Mouse (Mus musculus): ENCODE results near the gene Eddm3b. TPM values are rescaled to one million over a fixed set of nuclear protein-coding genes. Genes with fewer than 3 reads are reported as not detected.
"Not testable (repeated sequence)": the region's sequence is repeated elsewhere in the genome, so short reads cannot be mapped to it uniquely, and the experiment has no call there.

Eddm3b gene
- polyA plus RNA-seq, 1 experiment from 2014 or later: not detected

DNA sequence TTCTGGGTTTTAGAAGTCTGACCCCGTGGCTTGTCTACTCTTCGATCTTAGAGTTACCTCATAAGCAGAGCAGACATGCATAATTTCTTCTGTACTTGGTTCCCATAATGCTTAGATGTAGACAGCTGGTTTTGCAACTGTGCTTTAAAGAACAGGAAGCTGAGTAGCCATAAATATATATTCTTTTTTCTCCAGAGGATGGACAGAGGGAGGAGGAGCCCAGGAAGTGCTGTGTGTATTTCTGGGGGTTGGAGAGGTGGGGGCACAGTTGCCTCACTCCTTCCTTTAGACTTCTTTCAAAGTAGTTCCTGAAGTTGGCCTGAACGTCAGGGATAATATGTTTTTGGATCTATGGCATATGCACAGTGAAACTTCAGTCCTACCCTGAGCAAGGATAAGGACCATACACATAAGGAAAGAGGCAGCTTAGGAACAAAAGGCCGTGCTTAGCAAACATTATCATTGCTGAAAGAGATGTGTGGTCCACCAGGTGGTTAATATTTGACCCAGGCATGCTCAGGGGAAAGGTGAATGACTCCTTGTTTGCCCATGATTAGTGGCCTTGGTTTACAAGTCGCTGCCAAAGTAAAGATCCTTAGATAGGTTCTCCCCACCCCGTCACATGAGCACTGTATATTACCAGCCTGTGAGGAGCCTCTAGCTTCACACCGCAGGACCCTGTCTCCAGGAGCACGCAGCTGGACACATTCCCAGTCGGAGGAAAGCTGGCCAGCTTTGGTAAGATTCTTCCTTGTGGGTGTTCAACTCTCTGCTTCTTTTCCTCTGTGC lies 18.3 kb upstream of the Eddm3b start:
- 67% methylated on average over 9 of the region's 9 CpGs for WGBS
- Histone ChIP-seq H3K27ac (replicated peaks) (no peak overlapping the region), H3K9ac (replicated peaks) (no peak overlapping the region), H3K36me3 (no peaks in the 10 kb centered on the region), H3K4me1 (peaks cover 12% of the 10 kb centered on the region; the same call in 1 of the 2 replicates), H3K27me3 (replicated peaks) (no peaks in the 10 kb centered on the region), H3K4me2 (no peak overlapping the region), H3K4me3 (replicated peaks) (no peak overlapping the region), H3K9me3 (replicated peaks) (no peaks in the 10 kb centered on the region)
- ATAC-seq (ENCODE audit: low FRiP score): no peak

DNA sequence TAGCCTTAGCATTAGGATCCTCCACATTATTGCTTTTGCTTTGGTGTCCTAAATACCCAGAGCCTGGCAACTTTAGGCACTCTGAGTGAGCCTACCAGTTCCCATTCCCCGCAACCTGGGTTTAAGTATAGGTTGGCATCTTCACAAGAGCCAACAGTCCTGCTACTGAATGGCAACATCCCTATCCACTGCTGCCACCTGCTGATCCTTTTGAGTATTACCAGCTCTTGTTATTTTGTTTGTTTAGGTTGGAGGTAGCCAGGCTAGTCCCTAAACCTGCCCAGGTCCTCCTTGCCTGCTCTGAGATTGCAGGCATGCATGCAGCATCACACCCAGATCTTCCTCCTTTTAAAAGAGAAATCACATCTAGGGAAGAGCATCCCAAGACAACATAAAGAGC lies 15.9 kb upstream of the Eddm3b start:
- H3K4me2 ChIP-seq; H3K27ac ChIP-seq (replicated peaks); H3K27me3 ChIP-seq (replicated peaks); H3K9ac ChIP-seq (replicated peaks); H3K4me3 ChIP-seq (replicated peaks); H3K36me3 ChIP-seq; H3K9me3 ChIP-seq (replicated peaks); H3K4me1 ChIP-seq: not testable (repeated sequence)
- ATAC-seq (ENCODE audit: low FRiP score): peak; percentile 69; the same call in 1 of the 2 replicates
- WGBS: 29% methylated on average over 1 of the region's 1 CpGs

- Histone ChIP-seq H3K9ac (replicated peaks) (no peak overlapping the region), H3K9me3 (replicated peaks) (no peaks in the 10 kb centered on the region), H3K27me3 (replicated peaks) (no peaks in the 10 kb centered on the region), H3K36me3 (no peaks in the 10 kb centered on the region), H3K4me1 (no peaks in the 10 kb centered on the region), H3K27ac (replicated peaks) (no peak overlapping the region), H3K4me2 (no peak overlapping the region), H3K4me3 (replicated peaks) (no peak overlapping the region)
- ATAC-seq (ENCODE audit: low FRiP score): no peak
- 97% methylated on average over 11 of the region's 11 CpGs for WGBS
Observed at GRCm38 (mm10) chr14:51098921-51099320, 15.3 kb upstream of the Eddm3b start.

- no peaks in the 10 kb centered on the region for H3K27me3 ChIP-seq (replicated peaks)
- no peak overlapping the region for H3K9ac ChIP-seq (replicated peaks)
- no peak overlapping the region for H3K4me3 ChIP-seq (replicated peaks)
- H3K4me2 ChIP-seq: no peak overlapping the region
- ATAC-seq (ENCODE audit: low FRiP score): no peak
- no peak overlapping the region for H3K27ac ChIP-seq (replicated peaks)
- WGBS: 83% methylated on average over 9 of the region's 9 CpGs
- no peaks in the 10 kb centered on the region for H3K4me1 ChIP-seq
- H3K9me3 ChIP-seq (replicated peaks): no peaks in the 10 kb centered on the region
- no peaks in the 10 kb centered on the region for H3K36me3 ChIP-seq
Observed at GRCm38 (mm10) chr14:51101284-51101683, 12.9 kb upstream of the Eddm3b start.

GRCm38 (mm10) chr14:51103217-51103616 lies 11.0 kb upstream of the Eddm3b start:
- no peaks in the 10 kb centered on the region for H3K4me1 ChIP-seq
- no peak overlapping the region for H3K4me2 ChIP-seq
- peak; percentile 48; the same call in 1 of the 2 replicates for ATAC-seq (ENCODE audit: low FRiP score)
- H3K36me3 ChIP-seq: no peaks in the 10 kb centered on the region
- no peaks in the 10 kb centered on the region for H3K9me3 ChIP-seq (replicated peaks)
- H3K9ac ChIP-seq (replicated peaks): no peak overlapping the region
- WGBS: 70% methylated on average over 3 of the region's 3 CpGs
- H3K4me3 ChIP-seq (replicated peaks): no peak overlapping the region
- H3K27me3 ChIP-seq (replicated peaks): no peaks in the 10 kb centered on the region
- H3K27ac ChIP-seq (replicated peaks): no peak overlapping the region

- no peak for ATAC-seq (ENCODE audit: low FRiP score)
- no peaks in the 10 kb centered on the region for H3K4me1 ChIP-seq
- no peak overlapping the region for H3K4me3 ChIP-seq (replicated peaks)
- 93% methylated on average over 2 of the region's 2 CpGs for WGBS
- no peaks in the 10 kb centered on the region for H3K9me3 ChIP-seq (replicated peaks)
- no peak overlapping the region for H3K4me2 ChIP-seq
- H3K36me3 ChIP-seq: no peaks in the 10 kb centered on the region
- H3K9ac ChIP-seq (replicated peaks): no peak overlapping the region
- no peak overlapping the region for H3K27ac ChIP-seq (replicated peaks)
- no peaks in the 10 kb centered on the region for H3K27me3 ChIP-seq (replicated peaks)
Observed at GRCm38 (mm10) chr14:51104366-51104765, 9.9 kb upstream of the Eddm3b start.

GRCm38 (mm10) chr14:51106449-51106967 lies 7.7 kb upstream of the Eddm3b start:
- ATAC-seq (ENCODE audit: low FRiP score): no peak
- Histone ChIP-seq H3K9me3 (replicated peaks) (no peaks in the 10 kb centered on the region), H3K4me2 (no peak overlapping the region), H3K9ac (replicated peaks) (no peak overlapping the region), H3K27me3 (replicated peaks) (no peaks in the 10 kb centered on the region), H3K27ac (replicated peaks) (no peak overlapping the region), H3K36me3 (no peaks in the 10 kb centered on the region), H3K4me1 (no peaks in the 10 kb centered on the region), H3K4me3 (replicated peaks) (no peak overlapping the region)

GRCm38 (mm10) chr14:51111966-51112365 lies 2.3 kb upstream of the Eddm3b start:
- no peak overlapping the region for H3K4me2 ChIP-seq

DNA sequence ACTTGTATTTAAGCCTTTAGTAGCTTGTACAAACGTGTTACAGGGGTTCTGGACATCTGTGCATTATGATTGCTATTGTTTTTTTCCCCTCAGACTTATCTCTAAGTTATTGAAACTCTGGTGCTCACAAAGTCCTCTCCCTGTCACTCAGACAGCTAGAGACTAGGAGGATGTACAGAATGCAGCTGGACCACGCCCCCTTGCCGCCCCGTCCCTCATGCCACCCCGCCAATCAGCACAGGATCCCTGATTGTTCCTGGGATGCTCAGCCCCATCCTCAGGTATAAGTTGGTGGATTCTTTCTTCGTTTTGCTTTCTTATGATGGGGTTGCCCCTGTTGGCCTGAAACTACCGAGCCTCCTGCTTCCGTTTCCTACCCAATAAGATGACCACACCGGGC lies 750 bp upstream of the Eddm3b start:
- Histone ChIP-seq H3K4me3 (replicated peaks) (no peak overlapping the region), H3K4me2 (no peak overlapping the region)

More at GRCm38 (mm10) chr14:51111966-51112365, 2.3 kb upstream of the Eddm3b start:
- no peak for ATAC-seq (ENCODE audit: low FRiP score)
- Histone ChIP-seq H3K27me3 (replicated peaks) (no peaks in the 10 kb centered on the region), H3K27ac (replicated peaks) (no peak overlapping the region), H3K4me3 (replicated peaks) (no peak overlapping the region), H3K9me3 (replicated peaks) (no peaks in the 10 kb centered on the region), H3K4me1 (no peaks in the 10 kb centered on the region), H3K36me3 (no peaks in the 10 kb centered on the region), H3K9ac (replicated peaks) (no peak overlapping the region)
- WGBS: 74% methylated on average over 3 of the region's 3 CpGs

DNA sequence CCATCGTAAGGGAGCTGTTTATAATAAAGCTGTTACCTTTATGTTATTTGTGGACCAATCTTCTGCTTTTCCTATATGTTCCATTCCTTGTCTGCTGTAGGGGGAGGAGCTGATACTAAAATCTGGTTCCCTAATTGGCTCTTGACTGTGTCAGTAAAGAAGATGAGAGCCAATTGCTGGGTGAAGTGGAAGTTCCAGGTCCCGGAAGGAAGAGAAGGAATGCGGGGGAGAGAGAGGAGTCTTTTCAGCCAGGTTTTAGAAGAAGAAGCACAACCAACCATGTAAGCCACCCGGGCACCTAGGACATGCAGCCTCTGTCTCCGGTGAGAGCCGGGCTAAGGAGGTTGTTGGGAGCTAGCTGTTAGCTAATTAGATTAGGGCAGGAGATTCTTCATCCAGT lies 11.5 kb downstream of the Eddm3b start:
- Histone ChIP-seq H3K27ac (replicated peaks) (no peak overlapping the region), H3K9ac (replicated peaks) (no peak overlapping the region), H3K9me3 (replicated peaks) (no peaks in the 10 kb centered on the region), H3K4me1 (no peaks in the 10 kb centered on the region; the same call in 1 of the 2 replicates), H3K4me3 (replicated peaks) (no peak overlapping the region), H3K4me2 (no peak overlapping the region), H3K36me3 (no peaks in the 10 kb centered on the region), H3K27me3 (replicated peaks) (no peaks in the 10 kb centered on the region)
- WGBS: 90% methylated on average over 6 of the region's 6 CpGs
- ATAC-seq (ENCODE audit: low FRiP score): no peak

More for the DNA sequence above, 750 bp upstream of the Eddm3b start:
- Histone ChIP-seq H3K4me1 (no peaks in the 10 kb centered on the region), H3K27ac (replicated peaks) (no peak overlapping the region), H3K9me3 (replicated peaks) (no peaks in the 10 kb centered on the region), H3K9ac (replicated peaks) (no peak overlapping the region), H3K27me3 (replicated peaks) (no peaks in the 10 kb centered on the region), H3K36me3 (no peaks in the 10 kb centered on the region)
- 43% methylated on average over 9 of the region's 9 CpGs for WGBS
- no peak for ATAC-seq (ENCODE audit: low FRiP score)

- H3K27me3 ChIP-seq (replicated peaks): no peaks in the 10 kb centered on the region
- no peaks in the 10 kb centered on the region for H3K9me3 ChIP-seq (replicated peaks)
- no peaks in the 10 kb centered on the region for H3K36me3 ChIP-seq
- 78% methylated on average over 2 of the region's 2 CpGs for WGBS
- no peaks in the 10 kb centered on the region for H3K4me1 ChIP-seq
- no peak overlapping the region for H3K4me2 ChIP-seq
- no peak for ATAC-seq (ENCODE audit: low FRiP score)
- H3K27ac ChIP-seq (replicated peaks): no peak overlapping the region
- H3K9ac ChIP-seq (replicated peaks): no peak overlapping the region
- no peak overlapping the region for H3K4me3 ChIP-seq (replicated peaks)
Observed at GRCm38 (mm10) chr14:51127648-51128258, 13.5 kb downstream of the Eddm3b start.

Data from neural tube, embryonic 15.5 days (tissue).